Mouse (Mus musculus) kidney, postnatal 14 days (tissue): ENCODE data around the gene Myo15.
"Not testable (repeated sequence)": the region's sequence is repeated elsewhere in the genome, so short reads cannot be mapped to it uniquely, and the experiment has no call there.

Source experiments
- DNase-seq: peaks from one replicate; pipeline ENCODE4 v3.0.0; 2022; ENCODE audit warnings: mixed read lengths

Gene Myo15

DNA sequence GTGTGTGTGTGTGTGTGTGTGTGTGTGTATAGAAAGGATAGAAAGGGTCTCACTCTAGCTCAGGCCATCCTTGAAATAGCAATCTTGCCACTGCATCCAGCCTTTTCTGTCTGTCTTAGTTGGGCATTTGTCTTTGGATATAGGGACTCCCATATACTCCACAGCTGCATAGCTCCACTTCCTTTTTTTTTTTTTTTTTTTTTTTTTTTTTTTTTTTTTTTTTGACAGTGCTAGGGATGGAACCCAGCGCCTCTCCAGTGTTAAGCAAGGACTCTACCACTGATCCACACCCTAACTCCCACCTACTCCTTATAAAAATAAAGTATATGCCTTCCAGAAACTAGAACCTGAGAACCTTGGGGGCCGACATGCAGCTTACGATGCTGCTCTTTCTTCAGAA, 88.5 kb downstream of the Myo15 start:
- no peak for DNase-seq

DNA sequence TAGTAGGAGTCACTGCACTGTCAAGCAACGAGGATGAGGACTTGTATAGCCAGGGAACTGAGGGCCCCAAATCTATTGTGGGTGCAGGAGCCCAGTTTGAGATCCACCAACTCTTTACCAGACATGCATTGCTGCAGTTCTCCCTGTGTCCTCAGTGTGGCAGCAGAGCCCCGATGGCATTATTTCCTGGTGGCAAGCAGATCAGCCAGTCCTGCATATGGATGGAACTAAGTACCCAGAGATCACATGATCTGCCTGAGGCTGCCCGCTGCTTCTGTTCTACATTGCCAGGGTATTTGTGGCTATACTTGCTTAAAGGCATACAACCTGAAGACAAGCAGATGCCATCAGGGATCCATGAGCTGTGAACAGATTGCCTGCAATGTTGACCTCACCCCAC, 90.2 kb downstream of the Myo15 start:
- peak; percentile 76 for DNase-seq

DNA sequence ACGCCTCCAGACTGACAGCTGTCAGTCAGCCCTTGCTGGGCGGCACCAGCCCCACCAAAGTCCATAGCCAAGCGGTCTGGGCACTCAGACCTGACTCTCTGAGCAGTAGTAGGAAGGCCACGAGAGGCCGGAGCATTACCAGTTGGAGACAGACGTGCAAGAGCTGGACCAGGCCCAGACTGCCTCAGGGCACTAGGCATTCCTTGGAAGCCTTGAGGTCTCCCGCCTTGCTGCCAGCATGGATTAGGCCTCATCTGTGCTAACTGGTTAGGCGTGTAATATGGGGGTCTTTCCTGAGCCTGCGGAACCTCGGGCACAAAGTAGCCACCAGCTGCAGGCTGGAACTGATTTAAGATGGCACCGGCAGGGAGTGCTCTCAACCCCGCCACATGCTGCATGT, 104.9 kb downstream of the Myo15 start:
- not testable (repeated sequence) for DNase-seq
